Mouse (Mus musculus): Measurements from ENCODE around the gene Cap2.

Gene Cap2

GRCm38 (mm10) chr13:46632796-46633195, 131.1 kb downstream of the Cap2 start:
- no peak for DNase-seq (ENCODE audit: low read depth)

GRCm38 (mm10) chr13:46633320-46634132, 131.9 kb downstream of the Cap2 start:
- DNase-seq (ENCODE audit: low read depth) = no peak

DNA sequence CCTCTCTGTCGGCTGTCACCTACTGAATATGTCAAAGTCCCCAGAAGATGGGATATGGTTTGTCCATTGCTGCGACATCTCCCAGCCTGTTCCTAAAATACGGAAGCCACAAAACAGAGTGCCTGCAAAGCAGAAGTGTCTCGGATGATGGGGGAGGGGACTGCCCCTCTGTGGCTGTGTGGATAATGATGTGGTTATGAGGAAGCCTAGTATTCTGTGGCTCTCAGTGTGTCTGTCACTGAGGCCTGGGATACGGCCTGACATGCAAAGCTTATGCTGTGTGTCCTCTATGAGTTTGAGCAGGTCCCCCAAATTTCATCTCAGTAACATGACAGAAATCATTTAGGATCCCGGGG, 132.5 kb downstream of the Cap2 start:
- DNase-seq (ENCODE audit: low read depth) = peak; percentile 10

GRCm38 (mm10) chr13:46640608-46641468, 139.2 kb downstream of the Cap2 start:
- no peak for DNase-seq (ENCODE audit: low read depth)

DNA sequence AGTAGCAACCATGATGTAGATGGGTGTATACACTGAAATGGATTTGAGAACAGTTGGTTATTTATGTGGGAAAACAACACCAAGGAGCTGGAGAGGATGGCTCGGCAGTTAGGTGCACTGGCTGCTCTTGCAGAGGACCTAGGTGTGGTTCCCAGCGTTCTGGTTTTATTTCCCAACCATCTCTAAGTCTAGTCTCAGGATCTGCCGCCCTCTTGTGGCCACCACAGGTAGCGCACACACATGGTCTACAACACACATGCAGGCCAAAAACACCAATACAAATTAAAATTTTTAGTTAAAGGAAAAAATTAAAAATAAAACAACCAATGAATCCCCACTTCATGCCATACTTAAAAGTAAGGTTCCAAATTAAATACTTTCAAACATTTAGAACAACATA, 140.7 kb downstream of the Cap2 start:
- peak; percentile 33 for DNase-seq (ENCODE audit: low read depth)

DNA sequence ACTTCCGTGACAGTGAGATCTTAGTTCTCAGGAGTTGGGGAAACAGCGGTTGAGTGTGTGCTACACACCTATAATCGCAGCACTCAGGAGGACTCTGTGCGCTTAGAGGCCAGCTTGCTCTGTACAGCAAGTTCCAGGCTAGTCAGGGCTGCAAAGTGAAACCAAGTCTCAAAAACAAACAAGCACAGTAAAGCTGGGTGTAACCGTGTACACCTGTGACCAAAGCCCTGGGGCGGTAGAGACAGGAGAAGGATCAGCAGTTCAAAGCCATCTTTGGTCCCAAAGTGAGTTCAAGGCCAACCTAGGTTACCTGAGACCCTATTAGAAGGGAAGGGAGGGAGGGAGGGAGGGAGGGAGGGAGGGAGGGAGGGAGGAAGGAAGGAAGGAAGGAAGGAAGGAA, 142.5 kb downstream of the Cap2 start:
- DNase-seq (ENCODE audit: low read depth) = no peak

- no peak for DNase-seq (ENCODE audit: low read depth)
These were observed 143.8 kb downstream of the Cap2 start for GRCm38 (mm10) chr13:46645476-46645875.

DNA sequence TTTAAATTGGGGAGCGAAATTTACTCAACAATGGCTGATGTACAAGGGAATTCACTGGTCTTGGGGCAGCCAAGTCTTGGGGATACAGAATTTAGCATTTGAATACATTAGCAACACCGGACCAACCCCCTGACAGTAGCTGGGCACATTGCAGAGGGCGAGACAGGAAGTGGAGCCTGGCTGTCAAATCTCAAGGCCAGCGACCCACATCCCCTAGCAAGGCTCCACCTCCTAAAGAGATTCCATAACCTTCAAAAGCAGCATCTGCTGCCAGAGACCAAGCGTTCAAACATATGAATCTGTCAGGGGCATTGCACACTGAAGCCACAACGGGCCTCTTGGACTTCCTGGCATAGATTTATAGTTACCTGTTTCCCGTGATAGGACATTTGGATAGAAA, 150.2 kb downstream of the Cap2 start:
- DNase-seq (ENCODE audit: low read depth) = no peak

DNA sequence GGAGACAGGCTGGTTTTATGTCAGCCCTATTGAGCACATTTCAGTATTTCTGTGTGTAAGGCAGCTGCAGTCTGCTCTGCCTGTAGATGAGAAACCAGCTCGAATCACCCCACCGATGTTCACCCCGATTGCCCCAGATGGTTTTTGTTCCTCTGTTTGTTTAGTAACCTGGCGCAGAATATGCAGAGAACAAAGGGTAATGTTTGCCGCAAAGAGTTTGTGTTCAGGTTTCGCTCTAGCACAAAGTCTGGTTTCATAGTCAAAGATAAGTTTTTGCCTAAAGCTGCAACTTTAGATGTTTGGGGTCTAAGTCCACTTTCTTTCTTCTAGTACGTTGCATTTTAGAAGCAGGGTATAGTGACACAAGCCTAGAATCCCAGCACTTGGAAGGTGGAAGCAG, 151.0 kb downstream of the Cap2 start:
- no peak for DNase-seq (ENCODE audit: low read depth)

DNA sequence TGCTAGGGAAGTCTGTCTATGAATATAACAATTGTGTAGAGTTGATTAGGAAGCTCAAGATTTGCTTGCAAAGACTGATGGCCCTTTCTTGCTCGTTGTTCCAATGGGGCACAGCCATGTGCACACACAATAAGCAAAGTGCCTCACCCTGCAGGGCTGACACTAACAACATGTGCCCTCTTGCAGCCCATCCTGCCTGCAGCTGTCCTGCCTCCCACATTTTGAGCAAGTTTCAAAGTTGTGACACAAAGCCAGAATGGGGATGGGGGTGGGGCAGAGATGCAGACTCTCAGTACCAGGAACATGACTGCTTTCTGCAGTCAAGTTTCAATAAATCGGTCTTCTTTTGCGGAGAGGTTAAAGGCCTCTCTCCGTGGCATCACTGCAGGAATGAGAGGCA, 152.0 kb downstream of the Cap2 start:
- DNase-seq (ENCODE audit: low read depth) = no peak

- no peak for DNase-seq (ENCODE audit: low read depth)
These were observed 152.9 kb downstream of the Cap2 start for GRCm38 (mm10) chr13:46654566-46654965.

DNA sequence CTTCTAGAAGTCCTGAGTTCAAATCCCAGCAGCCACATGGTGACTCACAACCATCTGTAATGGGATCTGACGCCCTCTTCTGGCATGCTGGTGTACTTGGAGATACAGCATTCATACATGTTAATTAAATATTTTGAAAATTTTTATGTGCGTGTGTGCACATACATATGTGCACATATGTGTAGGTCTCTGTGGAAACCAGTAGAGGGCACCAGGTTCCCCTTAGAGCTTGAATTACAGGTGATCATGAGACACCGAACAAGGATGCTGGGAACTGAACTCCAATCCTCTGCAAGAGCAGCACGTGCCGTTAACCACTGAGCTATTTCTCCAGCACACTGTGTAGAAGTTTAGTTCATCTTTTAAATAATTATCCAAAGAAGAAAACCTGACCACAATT, 157.6 kb downstream of the Cap2 start:
- no peak for DNase-seq (ENCODE audit: low read depth)

DNA sequence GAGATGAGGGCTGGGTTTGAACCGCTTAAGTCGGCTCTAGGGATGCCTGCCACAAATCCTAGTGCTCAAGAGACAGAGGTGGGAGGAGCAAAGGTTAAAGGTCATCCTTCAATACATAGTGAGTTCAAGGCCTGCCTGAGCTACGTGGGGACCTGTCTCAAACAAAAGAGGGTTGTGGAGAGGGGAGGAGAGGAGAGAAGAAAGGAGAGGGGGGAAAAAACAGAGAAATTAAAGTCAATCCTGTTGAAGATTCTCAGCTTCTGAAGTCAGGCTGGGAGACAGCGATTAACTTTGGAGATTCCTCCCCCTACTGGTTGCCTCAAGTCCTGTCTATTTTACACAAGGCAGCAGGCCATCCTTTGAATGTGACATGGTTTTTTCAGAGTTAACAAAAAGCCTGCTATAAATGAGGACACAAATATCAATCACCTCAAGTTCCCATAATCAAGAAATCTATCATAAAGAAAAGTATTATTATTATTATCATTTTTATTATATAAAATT, 161.9 kb downstream of the Cap2 start:
- peak; percentile 79 for DNase-seq (ENCODE audit: low read depth)

DNA sequence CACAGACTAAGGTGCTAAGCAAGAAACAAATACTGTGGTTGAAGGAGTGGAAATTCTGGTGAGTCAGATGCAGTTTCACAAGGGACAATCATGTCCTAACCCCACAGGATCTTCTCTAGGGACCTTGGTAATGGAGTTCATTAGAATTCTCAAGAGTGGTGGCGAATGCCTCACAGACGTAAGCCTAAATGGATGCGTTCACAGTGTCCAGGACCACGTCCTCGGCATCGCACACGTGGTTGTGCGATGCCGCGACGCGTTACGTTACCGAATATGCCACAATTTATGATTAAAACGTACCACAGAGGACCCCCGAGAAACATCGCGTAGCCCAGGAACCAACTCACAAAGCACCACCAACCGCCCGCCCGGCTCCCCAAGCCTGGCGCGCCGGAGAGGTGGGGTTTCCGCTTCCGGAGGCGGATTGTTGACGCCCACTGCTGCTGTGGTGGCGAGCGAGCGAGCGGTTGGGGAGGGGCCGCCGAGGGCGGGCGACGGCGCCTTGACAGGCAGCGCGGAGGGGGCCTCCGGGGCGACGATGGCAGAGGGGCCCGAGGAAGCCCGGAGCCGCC, 167.5 kb downstream of the Cap2 start, which contains the start of gene Fam8a1:
Fam8a1 (plus strand) TSS at position 475 of the 572 bp plus-strand sequence.
- DNase-seq (ENCODE audit: low read depth) = peak; percentile 97

- DNase-seq (ENCODE audit: low read depth) = peak; percentile 53
These were observed 168.1 kb downstream of the Cap2 start for GRCm38 (mm10) chr13:46669620-46670271.

- DNase-seq (ENCODE audit: low read depth) = no peak
These were observed 168.9 kb downstream of the Cap2 start for GRCm38 (mm10) chr13:46670514-46670913.

- no peak for DNase-seq (ENCODE audit: low read depth)
These were observed 173.0 kb downstream of the Cap2 start for GRCm38 (mm10) chr13:46674601-46675000.

DNA sequence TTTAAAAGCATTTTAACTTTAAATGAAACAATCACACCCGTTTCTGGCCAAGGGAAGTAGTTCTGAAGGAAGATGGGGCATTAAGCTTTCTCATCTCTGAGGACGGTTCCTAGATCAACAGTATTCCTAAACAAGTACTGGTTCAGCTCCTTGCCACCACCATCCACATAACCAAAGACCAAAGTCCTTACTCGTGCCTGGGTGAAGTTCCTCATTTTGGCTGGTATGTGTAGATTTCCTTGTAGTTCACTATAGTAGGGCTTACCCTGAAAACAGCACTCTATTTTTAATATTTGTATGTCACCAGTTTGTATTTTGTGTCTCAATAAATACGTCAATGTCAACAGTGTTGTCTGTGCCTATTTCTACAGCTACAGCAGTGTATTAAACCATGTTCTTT, 176.1 kb downstream of the Cap2 start:
- DNase-seq (ENCODE audit: low read depth) = no peak

- DNase-seq (ENCODE audit: low read depth) = no peak
These were observed 181.3 kb downstream of the Cap2 start for GRCm38 (mm10) chr13:46682921-46683320.

DNA sequence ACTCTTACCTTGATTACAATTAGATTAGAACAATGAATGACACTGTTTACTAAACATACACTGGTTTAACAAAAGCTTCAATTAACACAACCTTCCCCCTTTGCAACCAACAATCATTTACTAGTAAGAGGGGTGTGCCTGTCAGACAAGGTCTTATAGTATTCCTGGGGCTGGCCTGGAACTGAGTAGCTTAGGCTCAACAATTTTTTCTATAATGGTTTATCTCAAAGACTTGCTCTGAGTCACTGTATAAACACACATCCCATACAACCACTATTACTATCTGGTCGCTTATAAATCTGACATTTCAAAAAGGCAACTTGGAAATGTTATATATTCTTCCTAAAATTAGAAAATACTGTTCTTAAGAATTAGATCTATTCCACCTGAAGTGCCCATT, 181.7 kb downstream of the Cap2 start:
- no peak for DNase-seq (ENCODE audit: low read depth)

DNA sequence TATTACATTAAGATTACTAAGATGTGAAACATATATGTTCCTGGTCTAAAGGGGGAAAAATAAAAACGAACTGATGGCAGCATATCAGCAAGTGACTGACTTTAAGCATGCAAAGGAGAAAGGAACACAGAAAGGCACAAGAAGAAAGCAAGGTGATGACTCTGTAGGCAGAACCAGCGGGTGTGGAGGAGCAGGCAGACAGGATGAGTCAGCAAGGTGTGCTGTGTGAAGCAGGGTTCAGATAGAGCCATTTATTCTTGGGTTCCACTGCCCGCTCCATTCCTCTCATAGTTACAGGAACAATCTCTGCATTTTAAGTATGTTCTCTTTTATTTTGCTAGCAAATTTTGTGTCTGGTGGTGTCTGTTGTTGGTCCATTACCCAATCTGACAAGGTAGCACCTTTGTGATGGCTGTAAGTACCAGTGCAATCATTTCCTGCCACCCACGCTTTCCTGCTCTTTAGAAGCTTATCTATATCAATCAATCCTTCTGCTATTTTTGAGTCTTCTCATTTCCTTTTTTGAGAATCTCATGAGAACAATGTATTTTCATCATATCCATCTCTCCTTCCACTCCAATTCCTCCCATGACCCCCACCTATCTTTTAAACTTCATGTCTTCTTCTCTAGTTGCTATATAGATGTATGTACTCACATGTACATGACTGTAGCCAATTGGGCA, 189.1 kb downstream of the Cap2 start:
- peak; percentile 87 for DNase-seq (ENCODE audit: low read depth)

All from naive thymus-derived CD4-positive, alpha-beta T cell, adult 2 months (primary cell).